Mouse (Mus musculus) layer of hippocampus, postnatal 14 days (tissue): ENCODE measurements at regions not wholly inside any gene's neighbourhood (a gene's known extent, or its start where the extent isn't known, plus 50 kb on each side); places are given as distances from the start of the nearest gene placed in this dataset.

Experiments used
- DNase-seq, 2 experiments: peaks; one replicate each; pipeline ENCODE4 v3.0.0; 2021 to 2022; ENCODE audit warnings: low spot score in 2 of 2, mixed read lengths in 1 of 2

GRCm38 (mm10) chr16:62496697-62497096 lies 289.9 kb downstream of the Nsun3 start:
- no peak for DNase-seq

GRCm38 (mm10) chr16:62470133-62470532 lies 316.5 kb downstream of the Nsun3 start:
- DNase-seq: no peak

- DNase-seq: no peak
Observed at GRCm38 (mm10) chr16:62469286-62469685, 317.3 kb downstream of the Nsun3 start.

- no peak for DNase-seq
Observed at GRCm38 (mm10) chr16:62468846-62469245, 317.8 kb downstream of the Nsun3 start.

- DNase-seq: no peak
Observed at GRCm38 (mm10) chr16:62459949-62460551, 326.6 kb downstream of the Nsun3 start.

- no peak for DNase-seq
Observed at GRCm38 (mm10) chr16:62449735-62450134, 336.9 kb downstream of the Nsun3 start.

- peak in 1 of 2 experiments; percentile 58 for DNase-seq
Observed at GRCm38 (mm10) chr16:62447380-62447779, 339.2 kb downstream of the Nsun3 start.

- DNase-seq: peak in 1 of 2 experiments; percentile 21
Observed at GRCm38 (mm10) chr16:62441197-62441596, 345.4 kb downstream of the Nsun3 start.

GRCm38 (mm10) chr16:62433125-62433524 lies 353.5 kb downstream of the Nsun3 start:
- DNase-seq: peak in 1 of 2 experiments; percentile 36

GRCm38 (mm10) chr16:62414485-62414884 lies 372.1 kb downstream of the Nsun3 start:
- DNase-seq: peak; percentile 53 to 55

GRCm38 (mm10) chr16:62407526-62408165 lies 379.0 kb downstream of the Nsun3 start:
- DNase-seq: peak in 1 of 2 experiments; percentile 16

- no peak for DNase-seq
Observed at GRCm38 (mm10) chr16:62406458-62406857, 380.2 kb downstream of the Nsun3 start.

GRCm38 (mm10) chr16:62357279-62357678 lies 429.3 kb downstream of the Nsun3 start:
- no peak for DNase-seq

- no peak for DNase-seq
Observed at GRCm38 (mm10) chr16:62356349-62356748, 430.3 kb downstream of the Nsun3 start.

- DNase-seq: no peak
Observed at GRCm38 (mm10) chr16:62355830-62356270, 430.8 kb downstream of the Nsun3 start.

GRCm38 (mm10) chr16:62327378-62328036 lies 459.1 kb downstream of the Nsun3 start:
- DNase-seq: no peak

GRCm38 (mm10) chr16:62325534-62326244 lies 460.9 kb downstream of the Nsun3 start:
- DNase-seq: no peak

GRCm38 (mm10) chr16:62322809-62323208 lies 463.8 kb downstream of the Nsun3 start:
- no peak for DNase-seq

GRCm38 (mm10) chr16:62288948-62289347 lies 497.7 kb downstream of the Nsun3 start:
- DNase-seq: peak; percentile 12 to 43
